In genomic region chr8:70439055-70439847, GRCm38 (mm10) we compare ENCODE assay signal across 7 mouse cellular contexts. TPM values are rescaled to one million over a fixed set of nuclear protein-coding genes. Genes with fewer than 3 reads are reported as not detected.
DNase-seq lines count a peak whose midpoint lies in the region; ATAC-seq lines count a peak whose summit lies in the region.

Crtc1 (minus strand) TSS chr8:70439579.

- intact Hi-C loops in gastrocnemius, postnatal 36 days (cut with DNase I): loop anchor here (5.0 kb wide), 1 partner anchor 42 kb away; no protein-coding TSS in a partner anchor
- intact Hi-C loops in left cerebral cortex, postnatal 25 days (cut with DNase I): loop anchor here (1.0 kb wide), 1 partner anchor 21 kb away; no protein-coding TSS in a partner anchor

- WGBS in intestine, embryonic 15.5 days: under 1% methylated on average over 65 of the region's 70 CpGs
- WGBS in midbrain, embryonic 10.5 days: under 1% methylated on average over 70 of the region's 70 CpGs

- H3K27ac ChIP-seq in intestine, embryonic 15.5 days: peak within 1 kb of the TSS; percentile 51; the same call in 1 of the 2 replicates
- H3K27ac ChIP-seq in midbrain, embryonic 10.5 days (replicated peaks): peak within 1 kb of the TSS; percentile 96

- no peaks in the 10 kb centered on the region for H3K36me3 ChIP-seq in intestine, embryonic 15.5 days
- H3K36me3 ChIP-seq in midbrain, embryonic 10.5 days: no peaks in the 10 kb centered on the region

- H3K4me1 ChIP-seq in intestine, embryonic 15.5 days (replicated peaks): peaks cover 14% of the 10 kb centered on the region
- peaks cover 26% of the 10 kb centered on the region for H3K4me1 ChIP-seq in midbrain, embryonic 10.5 days

- H3K4me3 ChIP-seq in intestine, embryonic 15.5 days (replicated peaks): peak within 1 kb of the TSS; percentile 57
- H3K4me3 ChIP-seq in midbrain, embryonic 10.5 days: peak within 1 kb of the TSS; percentile 82

- no peaks in the 10 kb centered on the region for H3K9me3 ChIP-seq in intestine, embryonic 15.5 days
- no peaks in the 10 kb centered on the region for H3K9me3 ChIP-seq in midbrain, embryonic 10.5 days (replicated peaks)

- peak within 1 kb of the TSS; percentile 94 for H3K4me2 ChIP-seq in intestine, embryonic 15.5 days (replicated peaks)

- no peaks in the 10 kb centered on the region for H3K27me3 ChIP-seq in intestine, embryonic 15.5 days (replicated peaks)
- no peaks in the 10 kb centered on the region for H3K27me3 ChIP-seq in midbrain, embryonic 10.5 days (ENCODE audit: low read depth, poor library complexity, severe bottlenecking)

- ATAC-seq in intestine, embryonic 15.5 days: peak; percentile 99

- peak within 1 kb of the TSS; percentile 65 for H3K9ac ChIP-seq in intestine, embryonic 15.5 days

- DNase-seq in adrenal gland, adult 18-20 months (ENCODE audit: low spot score in 2 of 2): peak; percentile 98
- peak; percentile 98 for DNase-seq in embryo, embryonic 11 days
- DNase-seq in gastrocnemius, postnatal 36 days: peak; percentile 95 to 96
- peak; percentile 96 for DNase-seq in left cerebral cortex, postnatal 25 days (ENCODE audit: low spot score in 2 of 2)
- DNase-seq in midbrain, embryonic 10.5 days (ENCODE audit: low spot score): peak; percentile 97
- DNase-seq in right cerebral cortex, postnatal 4 days: peak; percentile 98

RNA-seq across cellular contexts. Expression of gene Crtc1, which starts in this region (rescaled TPM):
- total RNA-seq in adrenal gland, adult 18-20 months (2021): 10 to 100 TPM; 19.3 to 22.3 TPM
- total RNA-seq in gastrocnemius, postnatal 36 days (2021): 1 to 10 TPM; 5.3 to 7.5 TPM
- polyA plus RNA-seq in intestine, embryonic 15.5 days (2015; fragmentation: Nextera tagmentation; extraction: Ambion mirVana): 14.8 and 15.0 TPM in 2 replicates
- 100 to 1,000 TPM; 120 to 139 TPM for total RNA-seq in left cerebral cortex, postnatal 25 days (2021)
- polyA plus RNA-seq in midbrain, embryonic 10.5 days (2016; fragmentation: Nextera tagmentation; extraction: Ambion mirVana): 12.9 and 16.5 TPM in 2 replicates

Comparison
In these comparisons a context has a peak if more than half of its experiments do, and no peak if none do; other contexts are left out.
1. Peak in every context shown above with its lines: DNase-seq, ATAC-seq, H3K4me3 ChIP-seq and H3K27ac ChIP-seq.
2. RNA of gene Crtc1 (total RNA-seq): 120 to 139 TPM in left cerebral cortex, postnatal 25 days; 19.3 to 22.3 TPM in adrenal gland, adult 18-20 months and 5.3 to 7.5 TPM in gastrocnemius, postnatal 36 days; every median in the first group is over 4 times any median in the second.